Mouse (Mus musculus) MEL (cell line): ENCODE results near the gene Traf5. TPM values are rescaled to one million over a fixed set of nuclear protein-coding genes. Genes with fewer than 3 reads are reported as not detected.

Experiments used
- DNase-seq: peaks from one replicate; pipeline ENCODE4 v3.0.0; 2011; ENCODE audit warnings: low read depth, low spot score
- H3K27ac ChIP-seq: 2 replicates; pipeline ENCODE4 v1.5.1; 2012; ENCODE audit warnings: low read depth, mild to moderate bottlenecking, control low read depth, low read length, moderate library complexity; ENCODE audit not compliant: control insufficient read depth
- H3K27me3 ChIP-seq, 2 experiments: fragments of 150-350 bp in 1 of 2; sonication (generic) in 1 of 2; 2 replicates each; pipeline ENCODE4 v1.6.1; 2012; ENCODE audit warnings: low read length in 2 of 2, mild to moderate bottlenecking in 2 of 2, improper control_type of control experiment in 1 of 2, moderate library complexity in 1 of 2; ENCODE audit not compliant: insufficient read depth in 2 of 2, control insufficient read depth in 1 of 2
- H3K36me3 ChIP-seq, 2 experiments: 2 replicates each; pipeline ENCODE4 v1.6.1; 2012 to 2014; ENCODE audit warnings: low read length in 2 of 2, improper control_type of control experiment in 1 of 2, inconsistent platforms in 1 of 2, mild to moderate bottlenecking in 1 of 2; ENCODE audit not compliant: insufficient read depth in 2 of 2, control insufficient read depth in 1 of 2
- H3K4me1 ChIP-seq, 2 experiments: fragments of 150-350 bp in 1 of 2; sonication (generic) in 1 of 2; 2 replicates each; pipeline ENCODE4 v1.6.1; 2012; ENCODE audit warnings: low read length in 2 of 2, improper control_type of control experiment in 1 of 2, mild to moderate bottlenecking in 1 of 2; ENCODE audit not compliant: insufficient read depth in 2 of 2, control insufficient read depth in 1 of 2
- H3K4me3 ChIP-seq, 2 experiments: fragments of 150-350 bp in 1 of 2; sonication (generic) in 1 of 2; 2 replicates each; pipeline ENCODE4 v1.5.1; 2012; ENCODE audit warnings: low read depth in 2 of 2, low read length in 2 of 2, mild to moderate bottlenecking in 2 of 2, moderate library complexity in 2 of 2, control low read depth in 1 of 2, improper control_type of control experiment in 1 of 2; ENCODE audit not compliant: control insufficient read depth in 1 of 2, insufficient read depth in 1 of 2
- H3K79me2 ChIP-seq: 2 replicates; pipeline ENCODE4 v1.6.1; 2012; ENCODE audit warnings: mild to moderate bottlenecking, low read length, moderate library complexity; ENCODE audit not compliant: control insufficient read depth, poor library complexity, insufficient read depth
- H3K9ac ChIP-seq: 2 replicates; pipeline ENCODE4 v1.6.1; 2012; ENCODE audit warnings: low read depth, mild to moderate bottlenecking, control low read depth, low read length, moderate library complexity; ENCODE audit not compliant: control insufficient read depth, poor library complexity, severe bottlenecking
- H3K9me3 ChIP-seq: fragments of 150-350 bp; sonication (generic); replicated peaks from 2 replicates; pipeline ENCODE4 v1.6.1; 2012; ENCODE audit warnings: mild to moderate bottlenecking, low read length, improper control_type of control experiment, moderate library complexity; ENCODE audit not compliant: insufficient read depth
- BHLHE40 ChIP-seq: IDR thresholded peaks from 2 replicates; pipeline ENCODE4 v1.6.1; 2012; ENCODE audit warnings: low read depth, mild to moderate bottlenecking, inconsistent platforms, low read length, improper control_type of control experiment, borderline replicate concordance
- CHD1 ChIP-seq: IDR thresholded peaks from 2 replicates; pipeline ENCODE4 v1.6.1; 2012; ENCODE audit warnings: low read depth, mild to moderate bottlenecking, inconsistent platforms, low read length, improper control_type of control experiment
- CHD2 ChIP-seq: IDR thresholded peaks from 2 replicates; pipeline ENCODE4 v1.6.1; 2011; ENCODE audit warnings: low read length, improper control_type of control experiment
- CTCF ChIP-seq, 3 experiments: IDR thresholded peaks in 2 of 3; conservative IDR thresholded peaks in 1 of 3; 2 replicates each; pipeline ENCODE4 v1.5.1; 2011 to 2012; ENCODE audit warnings: low read length in 3 of 3, low read depth in 2 of 3, mild to moderate bottlenecking in 2 of 3, improper control_type of control experiment in 1 of 3, inconsistent platforms in 1 of 3, mixed read lengths in 1 of 3, moderate library complexity in 1 of 3; ENCODE audit not compliant: control insufficient read depth in 1 of 3, insufficient read depth in 1 of 3, poor library complexity in 1 of 3, severe bottlenecking in 1 of 3
- ELF1 ChIP-seq: IDR thresholded peaks from 2 replicates; pipeline ENCODE4 v1.6.1; 2014; ENCODE audit warnings: low read depth, mild to moderate bottlenecking, inconsistent platforms, low read length, improper control_type of control experiment, moderate library complexity
- EP300 ChIP-seq, 2 experiments: IDR thresholded peaks; 2 replicates each; pipeline ENCODE4 v1.6.1; 2011; ENCODE audit warnings: improper control_type of control experiment in 2 of 2, low read length in 2 of 2, low read depth in 1 of 2, mild to moderate bottlenecking in 1 of 2
- ETS1 ChIP-seq: IDR thresholded peaks from 2 replicates; pipeline ENCODE4 v1.6.1; 2012; ENCODE audit warnings: low read depth, mild to moderate bottlenecking, inconsistent platforms, low read length, improper control_type of control experiment, moderate library complexity
- GABPA ChIP-seq: IDR thresholded peaks from 2 replicates; pipeline ENCODE4 v1.6.1; 2012; ENCODE audit warnings: low read depth, mild to moderate bottlenecking, inconsistent platforms, low read length, improper control_type of control experiment, moderate library complexity
- GATA1 ChIP-seq: IDR thresholded peaks from 2 replicates; pipeline ENCODE4 v1.6.1; 2011; ENCODE audit warnings: low read depth, low read length, improper control_type of control experiment
- HCFC1 ChIP-seq: IDR thresholded peaks from 2 replicates; pipeline ENCODE4 v1.6.1; 2012; ENCODE audit warnings: low read depth, mild to moderate bottlenecking, inconsistent platforms, low read length, improper control_type of control experiment, moderate library complexity
- MXI1 ChIP-seq: IDR thresholded peaks from 2 replicates; pipeline ENCODE4 v1.6.1; 2011; ENCODE audit warnings: mild to moderate bottlenecking, low read depth, low read length, improper control_type of control experiment
- NELFE ChIP-seq: IDR thresholded peaks from 2 replicates; pipeline ENCODE4 v1.6.1; 2011; ENCODE audit warnings: low read depth, low read length, improper control_type of control experiment
- NRF1 ChIP-seq: IDR thresholded peaks from 2 replicates; pipeline ENCODE4 v1.6.1; 2014; ENCODE audit warnings: low read depth, mild to moderate bottlenecking, inconsistent platforms, low read length, improper control_type of control experiment, moderate library complexity; ENCODE audit not compliant: poor library complexity, insufficient read depth, severe bottlenecking
- POLR2A ChIP-seq, 2 experiments: IDR thresholded peaks; 2 replicates each; pipeline ENCODE4 v1.6.1; 2011 to 2012; ENCODE audit warnings: low read length in 2 of 2, mild to moderate bottlenecking in 2 of 2, control low read depth in 1 of 2, improper control_type of control experiment in 1 of 2, low read depth in 1 of 2, moderate library complexity in 1 of 2; ENCODE audit not compliant: control insufficient read depth in 1 of 2, insufficient read depth in 1 of 2, poor library complexity in 1 of 2
- POLR2AphosphoS5 ChIP-seq: IDR thresholded peaks from 2 replicates; pipeline ENCODE4 v1.6.1; 2012; ENCODE audit warnings: low read depth, borderline replicate concordance, mild to moderate bottlenecking, inconsistent platforms, low read length, moderate library complexity, mixed read lengths
- SIN3A ChIP-seq: IDR thresholded peaks from 2 replicates; pipeline ENCODE4 v1.6.1; 2012; ENCODE audit warnings: low read length, improper control_type of control experiment, inconsistent platforms
- TBP ChIP-seq: IDR thresholded peaks from 2 replicates; pipeline ENCODE4 v1.8.0; 2011; ENCODE audit warnings: low read depth, low read length, improper control_type of control experiment
- TCF12 ChIP-seq: IDR thresholded peaks from 2 replicates; pipeline ENCODE4 v1.6.1; 2014; ENCODE audit warnings: low read depth, mild to moderate bottlenecking, inconsistent platforms, low read length, improper control_type of control experiment, moderate library complexity
- UBTF ChIP-seq: IDR thresholded peaks from 2 replicates; pipeline ENCODE4 v1.6.1; 2012; ENCODE audit warnings: low read depth, mild to moderate bottlenecking, inconsistent platforms, low read length, improper control_type of control experiment, moderate library complexity, borderline replicate concordance; ENCODE audit not compliant: insufficient read depth
- USF2 ChIP-seq, 2 experiments: IDR thresholded peaks; 2 replicates each; pipeline ENCODE4 v1.6.1; 2011 to 2012; ENCODE audit warnings: improper control_type of control experiment in 2 of 2, low read length in 2 of 2, borderline replicate concordance in 1 of 2, inconsistent platforms in 1 of 2, low read depth in 1 of 2, mild to moderate bottlenecking in 1 of 2; ENCODE audit not compliant: insufficient read depth in 1 of 2
- ZC3H11A ChIP-seq: IDR thresholded peaks from 2 replicates; pipeline ENCODE4 v1.6.1; 2012; ENCODE audit warnings: low read depth, mild to moderate bottlenecking, inconsistent platforms, low read length, improper control_type of control experiment
- ZKSCAN1 ChIP-seq: IDR thresholded peaks from 2 replicates; pipeline ENCODE4 v1.6.1; 2012; ENCODE audit warnings: low read depth, mild to moderate bottlenecking, inconsistent platforms, low read length, improper control_type of control experiment, moderate library complexity
- ZNF384 ChIP-seq: IDR thresholded peaks from 2 replicates; pipeline ENCODE4 v1.6.1; 2012; ENCODE audit warnings: low read depth, mild to moderate bottlenecking, inconsistent platforms, low read length, improper control_type of control experiment
- polyA plus RNA-seq, 2 experiments: library from polyadenylated mRNA; stranded (reverse) in 1 of 2; unstranded in 1 of 2; fragments of >175 nt in 1 of 2; fragments of >200 nt in 1 of 2; gene quantifications; 2 replicates each; pipeline versions ENCODE4 v1.2.1 to v1.2.4; 2012; ENCODE audit warnings: low replicate concordance in 2 of 2, low read depth in 1 of 2; ENCODE audit not compliant: insufficient read length in 2 of 2, insufficient read depth in 1 of 2, missing spikeins in 1 of 2
- total RNA-seq: library from RNA; depleted of rRNA; stranded (reverse); fragments of 300-350 nt; gene quantifications from 2 replicates; pipeline ENCODE4 v1.2.3, GENCODE M21; 2012

The Traf5 gene
- total and polyA plus RNA-seq, 3 experiments, result 4.0 to 7.3 TPM; not detected in 1

DNA sequence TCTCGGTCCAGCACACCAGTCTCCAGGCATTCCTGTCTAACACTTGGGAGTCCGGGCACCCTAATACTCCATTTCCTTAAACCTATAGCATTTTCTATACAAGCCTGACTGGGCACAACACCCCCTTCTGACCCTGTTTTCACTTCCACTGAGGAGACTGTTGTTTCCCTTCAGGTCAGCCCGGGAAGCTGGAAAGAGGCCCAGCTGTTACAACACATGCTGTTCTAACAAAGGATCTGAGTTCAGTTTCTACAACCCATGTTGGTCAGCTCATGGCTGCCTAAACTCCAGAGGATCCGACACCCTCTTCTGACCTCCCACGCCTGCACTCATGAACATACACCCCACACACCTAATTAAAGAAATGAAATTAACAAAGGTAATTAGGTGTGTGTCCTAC is 39.4 kb downstream of the Traf5 start:
- Histone ChIP-seq H3K27me3 (no peaks in the 10 kb centered on the region), H3K9ac (no peak overlapping the region), H3K36me3 (no peaks in the 10 kb centered on the region), H3K4me3 (no peak overlapping the region), H3K9me3 (no peaks in the 10 kb centered on the region), H3K27ac (no peak overlapping the region), H3K79me2 (no peaks in the 10 kb centered on the region), H3K4me1 (no peaks in the 10 kb centered on the region)
- no peak for DNase-seq
- TF ChIP-seq BHLHE40, result no peak
- no peak for TF ChIP-seq ZNF384
- no peak for TF ChIP-seq TBP
- TF ChIP-seq NELFE, result no peak
- no peak for TF ChIP-seq ZKSCAN1
- no peak for TF ChIP-seq ZC3H11A
- no peak for TF ChIP-seq TCF12
- TF ChIP-seq UBTF, result no peak
- no peak for TF ChIP-seq NRF1
- TF ChIP-seq POLR2AphosphoS5, result no peak
- no peak for TF ChIP-seq CHD1
- TF ChIP-seq CHD2, result no peak
- no peak for TF ChIP-seq ETS1

DNA sequence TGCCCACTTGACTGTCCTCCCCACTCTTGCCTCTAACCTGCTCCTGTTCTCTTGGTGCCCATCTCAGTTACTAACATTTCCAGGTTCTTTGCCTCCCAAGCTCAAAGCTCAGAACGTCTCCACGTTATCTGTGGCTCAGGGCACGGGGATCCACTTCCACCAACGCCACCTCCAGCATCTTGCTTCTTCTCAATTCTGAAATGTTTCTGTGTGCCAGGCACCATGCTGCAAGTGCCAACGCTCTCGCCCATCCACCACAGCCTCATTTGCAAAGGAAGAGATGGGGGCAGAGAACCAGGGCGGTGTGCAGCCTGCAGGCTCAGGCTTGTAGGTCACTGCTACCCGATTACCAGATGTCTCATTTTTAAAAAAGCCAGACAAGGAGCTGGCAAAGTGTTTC is 39.9 kb downstream of the Traf5 start:
- TF ChIP-seq EP300 (IDR thresholded peaks at IDR 0.05; ENCODE audit: low read depth in 1 of 2, low read length in 2 of 2) (no peak), CTCF (IDR thresholded peaks at IDR 0.05 in 2 of 3, conservative IDR thresholded peaks at IDR 0.05 in 1 of 3; ENCODE audit: control insufficient read depth in 1 of 3, insufficient read depth in 1 of 3, low read depth in 2 of 3, low read length in 3 of 3, poor library complexity in 1 of 3, severe bottlenecking in 1 of 3) (no peak), SIN3A (no peak), GATA1 (no peak), HCFC1 (no peak), MXI1 (no peak), TBP (no peak), ELF1 (no peak), USF2 (IDR thresholded peaks at IDR 0.05; ENCODE audit: borderline replicate concordance in 1 of 2, insufficient read depth in 1 of 2, low read depth in 1 of 2, low read length in 2 of 2) (no peak), BHLHE40 (no peak), POLR2A (IDR thresholded peaks at IDR 0.05; ENCODE audit: control insufficient read depth in 1 of 2, insufficient read depth in 1 of 2, low read depth in 1 of 2, low read length in 2 of 2, poor library complexity in 1 of 2) (no peak), GABPA (no peak)
- H3K9me3 ChIP-seq, result no peaks in the 10 kb centered on the region
- no peaks in the 10 kb centered on the region for H3K79me2 ChIP-seq

More for the DNA sequence above, 39.9 kb downstream of the Traf5 start:
- H3K27me3 ChIP-seq, result no peaks in the 10 kb centered on the region
- no peaks in the 10 kb centered on the region for H3K36me3 ChIP-seq
- H3K4me1 ChIP-seq, result no peaks in the 10 kb centered on the region
- no peak for DNase-seq
- H3K27ac ChIP-seq, result no peak overlapping the region
- no peak overlapping the region for H3K9ac ChIP-seq
- no peak overlapping the region for H3K4me3 ChIP-seq
